Mouse (Mus musculus) cerebellum, adult 2 months (tissue): ENCODE results near the gene Tubgcp3. TPM values are rescaled to one million over a fixed set of nuclear protein-coding genes. Genes with fewer than 3 reads are reported as not detected.

Source experiments
- DNase-seq, 2 experiments: peaks; one replicate each; pipeline ENCODE4 v3.0.0; 2021
- H3K27ac ChIP-seq: fragments of 200-500 bp; 2 replicates; pipeline ENCODE4 v1.5.1; 2012; ENCODE audit warnings: low read length, control low read depth, inconsistent platforms; ENCODE audit not compliant: insufficient read depth
- H3K27me3 ChIP-seq: fragments of 200-500 bp; 2 replicates; pipeline ENCODE4 v1.6.1; 2012; ENCODE audit warnings: inconsistent platforms, mild to moderate bottlenecking, low read length, moderate library complexity; ENCODE audit not compliant: control insufficient read depth, insufficient read depth
- H3K4me1 ChIP-seq: fragments of 200-500 bp; 2 replicates; pipeline ENCODE4 v1.6.1; 2011; ENCODE audit warnings: low read length; ENCODE audit not compliant: control insufficient read depth, insufficient read depth
- H3K4me3 ChIP-seq: fragments of 200-500 bp; replicated peaks from 2 replicates; pipeline ENCODE3; 2011; ENCODE audit warnings: mild to moderate bottlenecking, low read depth, low read length, control low read depth; ENCODE audit not compliant: insufficient read depth
- CTCF ChIP-seq: fragments of 200-500 bp; IDR thresholded peaks from 2 replicates; pipeline ENCODE4 v1.5.1; 2011; ENCODE audit warnings: low read depth, mild to moderate bottlenecking, control low read depth, low read length, moderate library complexity, borderline replicate concordance; ENCODE audit not compliant: insufficient read depth
- POLR2A ChIP-seq: fragments of 200-500 bp; IDR thresholded peaks from 2 replicates; pipeline ENCODE4 v1.6.1; 2011; ENCODE audit warnings: low read length, control low read depth, borderline replicate concordance; ENCODE audit not compliant: insufficient read depth
- WGBS: fragments of 180-500 bp; shearing (Covaris S2); methylation state at CpG from one replicate; pipeline ENCODE4 v1.1.7; 2018; 5-methylcytosine and 5-hydroxymethylcytosine counted together
- polyA plus RNA-seq: library from polyadenylated mRNA; depleted of rRNA; stranded (reverse); fragments of >200 nt; gene quantifications from 2 replicates; pipeline ENCODE4 v1.2.3, GENCODE M21; 2012; rRNA removed

Tubgcp3 gene
- 56.0 and 60.1 TPM in 2 replicates for polyA plus RNA-seq

DNA sequence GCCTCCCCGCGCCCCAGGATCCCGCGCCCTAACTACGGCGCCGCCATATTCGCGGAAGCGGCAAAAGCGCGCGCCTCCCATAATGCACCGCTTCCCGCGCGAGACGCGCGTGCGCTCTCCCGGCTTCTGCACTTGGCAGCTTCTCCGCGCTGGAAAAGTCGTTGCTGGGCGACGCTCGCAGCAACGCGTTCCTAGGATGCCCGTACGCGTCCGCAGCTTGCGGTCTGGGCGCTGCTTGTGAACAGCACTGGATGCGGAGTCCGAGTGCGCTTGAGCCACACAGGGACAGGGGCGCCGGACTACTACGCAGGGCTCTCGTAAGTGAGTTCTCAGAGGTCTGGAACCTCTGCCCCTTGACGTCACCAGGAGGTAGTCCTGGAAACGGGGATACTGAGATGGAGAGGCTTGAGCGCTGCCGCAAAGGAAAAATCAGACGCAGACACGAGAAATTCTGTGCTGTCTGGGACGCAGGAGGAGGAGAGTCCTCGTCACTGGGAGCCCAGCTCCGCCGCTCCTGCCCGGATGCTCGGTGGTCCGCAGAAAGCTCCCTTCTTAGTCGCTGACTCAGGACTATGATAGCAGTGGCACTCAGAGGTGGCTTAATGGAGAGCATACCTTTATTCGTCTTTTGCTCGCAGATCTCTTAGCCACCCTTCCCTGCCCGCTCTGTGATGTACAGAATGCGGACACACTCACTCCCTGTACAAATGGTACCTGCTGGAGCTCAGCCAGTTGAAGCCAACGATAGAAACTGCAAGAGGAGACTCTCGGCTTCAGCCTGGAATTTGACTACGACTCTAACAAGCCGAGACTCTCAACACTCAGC is at the start of gene Tubgcp3:
Tubgcp3 (minus strand) TSS at position 193 of the 826 bp plus-strand sequence.
- Histone ChIP-seq H3K27me3 (no peaks in the 10 kb centered on the region), H3K4me3 (peak within 1 kb of the TSS; percentile 66), H3K27ac (peak within 1 kb of the TSS; percentile 63), H3K4me1 (peaks cover 4% of the 10 kb centered on the region; the same call in 1 of the 2 replicates)
- TF ChIP-seq POLR2A: peak; percentile 81
- no peak for TF ChIP-seq CTCF
- under 1% methylated on average over 65 of the region's 65 CpGs for WGBS
- DNase-seq: peak; percentile 90 to 93

GRCm38 (mm10) chr8:12719091-12719490 is 47.0 kb upstream of the Tubgcp3 start:
- DNase-seq: no peak
- Histone ChIP-seq H3K27ac (no peak overlapping the region; the same call in 1 of the 2 replicates), H3K27me3 (no peaks in the 10 kb centered on the region), H3K4me1 (peaks cover 3% of the 10 kb centered on the region; the same call in 1 of the 2 replicates), H3K4me3 (no peak overlapping the region)
- 83% methylated on average over 9 of the region's 9 CpGs for WGBS
- TF ChIP-seq CTCF (no peak), POLR2A (no peak)

- DNase-seq: no peak
- no peak overlapping the region for H3K27ac ChIP-seq
- H3K4me3 ChIP-seq: no peak overlapping the region
- peaks cover 3% of the 10 kb centered on the region; the same call in 1 of the 2 replicates for H3K4me1 ChIP-seq
- 43% methylated on average over 18 of the region's 18 CpGs for WGBS
- TF ChIP-seq CTCF: no peak
- TF ChIP-seq POLR2A: no peak
- H3K27me3 ChIP-seq: no peaks in the 10 kb centered on the region
Observed at GRCm38 (mm10) chr8:12715861-12716585, 44.0 kb upstream of the Tubgcp3 start.

DNA sequence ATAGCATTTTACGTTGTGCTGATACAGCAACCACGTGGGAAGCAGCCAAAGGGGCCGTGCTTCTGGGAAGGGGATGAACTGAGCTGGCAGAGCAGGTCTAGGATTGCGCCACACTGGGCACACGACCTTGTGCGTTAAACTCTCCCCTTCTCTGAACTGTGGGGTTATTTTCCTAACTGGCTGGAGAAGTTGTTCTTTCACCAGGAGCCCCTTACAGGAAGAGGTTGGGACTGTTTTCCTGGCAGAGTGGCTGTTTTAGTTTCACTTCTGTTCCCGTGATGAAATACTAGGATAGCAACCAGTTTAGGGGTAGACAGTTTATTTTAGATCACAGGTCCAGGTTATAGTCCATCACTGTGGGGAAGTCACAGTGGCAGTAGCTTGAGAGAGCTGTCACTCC is 39.6 kb upstream of the Tubgcp3 start:
- 72% methylated on average over 7 of the region's 7 CpGs for WGBS
- Histone ChIP-seq H3K27me3 (no peaks in the 10 kb centered on the region), H3K4me1 (no peaks in the 10 kb centered on the region), H3K4me3 (no peak overlapping the region), H3K27ac (no peak overlapping the region)
- DNase-seq: no peak
- TF ChIP-seq POLR2A (no peak), CTCF (no peak)

DNA sequence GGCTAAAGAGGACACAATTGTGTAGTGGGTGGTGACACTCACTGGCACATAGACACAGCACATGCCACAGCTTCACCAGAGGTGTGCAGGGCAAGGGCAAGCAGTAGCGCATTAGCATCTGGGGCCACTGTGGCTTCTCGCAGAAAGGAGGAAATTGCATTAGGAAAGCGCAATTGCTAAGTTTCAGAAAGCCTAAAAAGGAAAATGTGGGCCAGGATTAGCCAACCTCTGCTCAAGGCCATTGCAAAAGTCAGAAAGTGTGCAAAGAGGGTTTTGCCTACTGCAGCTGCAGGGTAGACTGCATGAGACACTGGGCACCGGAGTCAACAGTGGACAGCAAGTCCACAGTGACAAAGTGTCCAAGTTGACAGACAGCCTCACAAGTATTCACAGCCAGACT is 31.5 kb upstream of the Tubgcp3 start:
- Histone ChIP-seq H3K4me3 (no peak overlapping the region), H3K4me1 (no peaks in the 10 kb centered on the region), H3K27me3 (no peaks in the 10 kb centered on the region), H3K27ac (no peak overlapping the region)
- no peak for TF ChIP-seq CTCF
- TF ChIP-seq POLR2A: no peak
- DNase-seq: no peak
- WGBS: 90% methylated on average over 4 of the region's 4 CpGs

DNA sequence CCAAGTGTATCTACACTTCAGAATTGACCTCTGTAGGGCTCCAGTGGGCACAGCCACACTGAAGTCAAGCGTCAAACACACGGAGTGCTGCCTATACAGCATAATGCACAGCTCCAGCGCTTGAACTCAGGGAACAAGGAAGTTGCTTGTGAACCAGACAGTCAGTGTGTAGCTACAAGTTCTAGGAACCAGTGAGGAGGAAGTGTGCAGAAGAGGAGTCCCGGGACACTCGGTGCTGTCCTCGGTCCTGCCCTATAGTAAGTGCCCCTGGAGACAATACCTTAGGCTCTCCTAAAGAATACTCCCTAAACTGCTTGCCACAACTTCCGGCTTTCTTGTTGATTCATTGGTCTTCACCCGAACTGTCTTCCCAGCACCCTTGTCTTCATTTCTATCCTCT is 30.2 kb upstream of the Tubgcp3 start:
- Histone ChIP-seq H3K27me3 (no peaks in the 10 kb centered on the region), H3K4me1 (no peaks in the 10 kb centered on the region), H3K27ac (no peak overlapping the region), H3K4me3 (no peak overlapping the region)
- DNase-seq: no peak
- WGBS: 59% methylated on average over 8 of the region's 8 CpGs
- TF ChIP-seq CTCF (no peak), POLR2A (no peak)

DNA sequence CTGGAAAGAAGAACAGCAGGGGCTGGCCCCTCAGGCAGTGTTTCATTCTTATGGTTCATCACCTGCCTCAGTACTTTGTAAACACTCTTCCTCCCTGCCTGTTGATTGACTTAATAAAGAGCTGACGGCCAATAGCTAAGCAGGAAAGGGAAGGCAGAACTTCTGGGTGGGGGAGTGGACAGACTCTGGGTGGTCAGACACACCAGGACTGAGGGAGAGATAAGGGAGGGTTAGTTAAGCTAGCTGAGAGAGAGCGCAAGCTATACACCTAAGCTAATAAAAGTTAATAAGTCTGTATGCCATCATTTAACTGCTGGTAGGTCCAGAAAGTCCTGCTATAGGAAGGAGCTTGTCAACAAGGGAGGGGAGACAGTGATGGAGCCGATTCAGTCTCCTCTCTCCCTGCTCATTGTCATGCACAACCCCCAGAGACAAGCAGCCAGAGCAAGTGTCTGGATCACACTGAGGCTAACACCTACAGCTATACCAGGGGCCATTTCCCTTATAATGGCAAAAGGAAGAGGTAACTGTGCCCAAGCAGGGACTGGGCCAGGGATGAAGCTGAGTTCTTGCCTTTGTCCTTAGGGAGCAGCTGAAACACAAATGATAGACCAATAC is 26.7 kb upstream of the Tubgcp3 start:
- no peak for DNase-seq
- H3K4me3 ChIP-seq: no peak overlapping the region
- H3K27ac ChIP-seq: no peak overlapping the region
- WGBS: 47% methylated on average over 3 of the region's 3 CpGs
- H3K4me1 ChIP-seq: no peaks in the 10 kb centered on the region
- TF ChIP-seq CTCF: no peak
- no peak for TF ChIP-seq POLR2A
- H3K27me3 ChIP-seq: no peaks in the 10 kb centered on the region
